Mouse (Mus musculus) limb, embryonic 15.5 days (tissue): ENCODE results near the gene Vmn1r221. TPM values are rescaled to one million over a fixed set of nuclear protein-coding genes. Genes with fewer than 3 reads are reported as not detected.
"Not testable (repeated sequence)": the region's sequence is repeated elsewhere in the genome, so short reads cannot be mapped to it uniquely, and the experiment has no call there.

Source experiments
- ATAC-seq: fragments of 200-750 bp; cut with Nextera tagmentation; 2 replicates; pipeline ENCODE4 v1.8.0; 2017; ENCODE audit warnings: low read depth, moderate TSS enrichment; ENCODE audit not compliant: insufficient number of reproducible peaks, low FRiP score, low TSS enrichment
- H3K27ac ChIP-seq: fragments of 300-500 bp; sonication (generic); 2 replicates; pipeline ENCODE4 v1.5.1; 2015; ENCODE audit warnings: moderate library complexity, mild to moderate bottlenecking, inconsistent platforms
- H3K27me3 ChIP-seq: fragments of 300-500 bp; sonication (generic); 2 replicates; pipeline ENCODE4 v1.6.1; 2015; ENCODE audit warnings: inconsistent platforms
- H3K36me3 ChIP-seq: fragments of 300-500 bp; sonication (generic); 2 replicates; pipeline ENCODE4 v1.6.1; 2015; ENCODE audit warnings: inconsistent platforms
- H3K4me1 ChIP-seq: fragments of 300-500 bp; sonication (generic); 2 replicates; pipeline ENCODE4 v1.6.1; 2015; ENCODE audit warnings: inconsistent platforms
- H3K4me2 ChIP-seq: fragments of 300-500 bp; sonication (generic); 2 replicates; pipeline ENCODE4 v1.6.1; 2015; ENCODE audit warnings: mild to moderate bottlenecking, inconsistent platforms
- H3K4me3 ChIP-seq: fragments of 300-500 bp; sonication (generic); 2 replicates; pipeline ENCODE4 v1.5.1; 2015; ENCODE audit warnings: mild to moderate bottlenecking, inconsistent platforms
- H3K9ac ChIP-seq: fragments of 300-500 bp; sonication (generic); 2 replicates; pipeline ENCODE4 v1.6.1; 2015; ENCODE audit warnings: inconsistent platforms
- H3K9me3 ChIP-seq: fragments of 300-500 bp; sonication (generic); 2 replicates; pipeline ENCODE4 v1.6.1; 2016; ENCODE audit warnings: inconsistent platforms
- WGBS: fragments of 180-500 bp; shearing (Covaris S2); methylation state at CpG from one replicate; pipeline ENCODE4 v1.1.7; 2015; 5-methylcytosine and 5-hydroxymethylcytosine counted together
- polyA plus RNA-seq: library from polyadenylated mRNA; unstranded; fragments of >200 nt; fragmentation: Nextera tagmentation; extraction: Ambion mirVana; gene quantifications from 2 replicates; pipeline ENCODE4 v1.2.1, GENCODE M21; 2015

The Vmn1r221 gene
- not detected in 2 replicates for polyA plus RNA-seq

GRCm38 (mm10) chr13:23213827-23214226 is at the start of gene Vmn1r221:
Gene Vmn1r221, plus strand, starts transcription at chr13:23214127.
- WGBS, result 91% methylated on average over 2 of the region's 2 CpGs
- H3K4me1 ChIP-seq, H3K27me3 ChIP-seq, H3K36me3 ChIP-seq, ATAC-seq, H3K9me3 ChIP-seq, H3K27ac ChIP-seq, H3K9ac ChIP-seq, H3K4me2 ChIP-seq, H3K4me3 ChIP-seq: not testable (repeated sequence)

- H3K9me3 ChIP-seq, H3K4me2 ChIP-seq, H3K27ac ChIP-seq, ATAC-seq, H3K4me1 ChIP-seq, H3K9ac ChIP-seq, H3K36me3 ChIP-seq, H3K27me3 ChIP-seq, H3K4me3 ChIP-seq: not testable (repeated sequence)
- 85% methylated on average over 4 of the region's 4 CpGs for WGBS
Measured at GRCm38 (mm10) chr13:23166471-23166870, 47.5 kb upstream of the Vmn1r221 start.

- H3K9ac ChIP-seq, result no peak within 1 kb of the TSS
- H3K4me3 ChIP-seq, result no peak within 1 kb of the TSS
- ATAC-seq, result no peak
- H3K4me1 ChIP-seq, result no peaks in the 10 kb centered on the region
- H3K27ac ChIP-seq, result no peak within 1 kb of the TSS
- no peaks in the 10 kb centered on the region for H3K27me3 ChIP-seq
- 85% methylated on average over 2 of the region's 2 CpGs for WGBS
- H3K9me3 ChIP-seq, result no peaks in the 10 kb centered on the region
- no peaks in the 10 kb centered on the region for H3K36me3 ChIP-seq
- no peak within 1 kb of the TSS for H3K4me2 ChIP-seq
Measured at GRCm38 (mm10) chr13:23187875-23188274, 26.1 kb upstream of the Vmn1r221 start, which contains the start of gene Vmn1r220. Gene Vmn1r220, minus strand, starts transcription at chr13:23187975.

GRCm38 (mm10) chr13:23203885-23204284 is 10.0 kb upstream of the Vmn1r221 start:
- H3K4me2 ChIP-seq, H3K9me3 ChIP-seq, ATAC-seq, H3K36me3 ChIP-seq, H3K27me3 ChIP-seq, H3K4me1 ChIP-seq, H3K4me3 ChIP-seq, H3K9ac ChIP-seq, H3K27ac ChIP-seq: not testable (repeated sequence)
- WGBS, result 67% methylated on average over 1 of the region's 1 CpGs

- not testable (repeated sequence) for H3K27me3 ChIP-seq, H3K9me3 ChIP-seq, H3K4me2 ChIP-seq, H3K36me3 ChIP-seq, H3K9ac ChIP-seq, H3K27ac ChIP-seq, H3K4me1 ChIP-seq, ATAC-seq, H3K4me3 ChIP-seq
Measured at GRCm38 (mm10) chr13:23235847-23236246, 21.9 kb downstream of the Vmn1r221 start, which contains the start of gene Vmn1r222. Gene Vmn1r222, minus strand, starts transcription at chr13:23235947.

GRCm38 (mm10) chr13:23246834-23247233 is 32.9 kb downstream of the Vmn1r221 start, which contains the start of gene Vmn1r223:
Gene Vmn1r223, plus strand, starts transcription at chr13:23247134.
- not testable (repeated sequence) for H3K4me3 ChIP-seq, H3K4me1 ChIP-seq, H3K27ac ChIP-seq, H3K27me3 ChIP-seq, H3K4me2 ChIP-seq, H3K36me3 ChIP-seq, H3K9ac ChIP-seq, ATAC-seq, H3K9me3 ChIP-seq
- 90% methylated on average over 1 of the region's 1 CpGs for WGBS

GRCm38 (mm10) chr13:23258546-23259048 is 44.7 kb downstream of the Vmn1r221 start:
- Histone ChIP-seq H3K4me2 (no peak overlapping the region), H3K27me3 (no peaks in the 10 kb centered on the region), H3K4me1 (no peaks in the 10 kb centered on the region), H3K4me3 (no peak overlapping the region), H3K27ac (no peak overlapping the region), H3K9me3 (no peaks in the 10 kb centered on the region), H3K36me3 (no peaks in the 10 kb centered on the region), H3K9ac (no peak overlapping the region)
- ATAC-seq, result no peak
- WGBS, result 81% methylated on average over 2 of the region's 2 CpGs

- not testable (repeated sequence) for H3K4me2 ChIP-seq, ATAC-seq, H3K27ac ChIP-seq, H3K27me3 ChIP-seq, H3K4me1 ChIP-seq, H3K9me3 ChIP-seq, H3K4me3 ChIP-seq, H3K9ac ChIP-seq, H3K36me3 ChIP-seq
- WGBS, result 86% methylated on average over 3 of the region's 3 CpGs
Measured at GRCm38 (mm10) chr13:23268606-23269005, 54.7 kb downstream of the Vmn1r221 start.

- WGBS, result 35% methylated on average over 4 of the region's 4 CpGs
- H3K9ac ChIP-seq, H3K4me1 ChIP-seq, H3K9me3 ChIP-seq, ATAC-seq, H3K36me3 ChIP-seq, H3K4me2 ChIP-seq, H3K27ac ChIP-seq, H3K27me3 ChIP-seq, H3K4me3 ChIP-seq: not testable (repeated sequence)
Measured at GRCm38 (mm10) chr13:23269127-23269526, 55.2 kb downstream of the Vmn1r221 start.

- Histone ChIP-seq H3K36me3 (no peaks in the 10 kb centered on the region), H3K4me2 (peak overlapping the region; percentile 42), H3K9me3 (no peaks in the 10 kb centered on the region), H3K27me3 (peaks cover 9% of the 10 kb centered on the region), H3K4me1 (peaks cover 6% of the 10 kb centered on the region; the same call in 1 of the 2 replicates), H3K9ac (no peak overlapping the region), H3K4me3 (peak overlapping the region; percentile 26; the same call in 1 of the 2 replicates), H3K27ac (no peak overlapping the region)
- no peak for ATAC-seq
- 22% methylated on average over 11 of the region's 11 CpGs for WGBS
Measured at GRCm38 (mm10) chr13:23269681-23270080, 55.8 kb downstream of the Vmn1r221 start.

GRCm38 (mm10) chr13:23270321-23271101 is 56.6 kb downstream of the Vmn1r221 start:
- Histone ChIP-seq H3K4me1 (peaks cover 6% of the 10 kb centered on the region; the same call in 1 of the 2 replicates), H3K4me3 (peak overlapping the region; percentile 26), H3K9ac (no peak overlapping the region), H3K27ac (no peak overlapping the region), H3K36me3 (no peaks in the 10 kb centered on the region), H3K9me3 (no peaks in the 10 kb centered on the region), H3K27me3 (peaks cover 9% of the 10 kb centered on the region), H3K4me2 (peak overlapping the region; percentile 42)
- 4% methylated on average over 34 of the region's 34 CpGs for WGBS
- no peak for ATAC-seq
